Mouse (Mus musculus): ENCODE measurements around the gene Cacna2d3.

DNA sequence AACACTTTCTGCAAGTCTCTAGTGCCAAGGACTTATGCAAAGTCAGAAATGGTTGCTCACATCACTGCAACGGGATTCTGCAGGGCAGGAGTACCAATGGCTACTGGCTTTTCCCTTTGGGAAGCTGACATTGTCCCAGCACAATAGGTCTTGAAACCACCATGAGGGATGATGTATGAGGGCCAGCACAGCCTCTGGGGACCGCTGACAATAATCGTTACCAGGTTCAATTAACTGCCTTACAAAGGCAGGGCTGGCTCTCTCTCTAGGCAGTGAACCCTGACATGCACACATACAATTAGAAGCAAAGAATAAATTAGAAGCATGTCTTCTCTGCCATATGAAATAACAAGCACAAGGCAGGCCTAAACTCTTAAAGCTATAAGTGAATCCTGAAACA is 272.5 kb downstream of the Cacna2d3 start:
- no peak for TF ChIP-seq POLR2A (IDR thresholded peaks at IDR 0.05; ENCODE audit: control insufficient read depth, low read depth, low read length)
- no peak for TF ChIP-seq CTCF (IDR thresholded peaks at IDR 0.05; ENCODE audit: control insufficient read depth, insufficient read depth, insufficient replicate concordance, low read depth, low read length)

Data from testis, adult 2 months (tissue).